Mouse (Mus musculus) c-Kit-positive CD71-positive TER-119-negative erythroid progenitor cells, embryonic 14.5 days (primary cell): ENCODE data around the gene Smarcd1.

Source experiments
- DNase-seq: peaks from one replicate; pipeline ENCODE4 v3.0.0-alpha.2; 2013; ENCODE audit warnings: low read depth

The Smarcd1 gene

GRCm38 (mm10) chr15:99701999-99702900, at the start of gene Smarcd1:
Smarcd1 (plus strand) TSS chr15:99702129.
- peak; percentile 81 for DNase-seq

- DNase-seq = no peak
Observed at GRCm38 (mm10) chr15:99653291-99653690, 48.6 kb upstream of the Smarcd1 start.

- no peak for DNase-seq
Observed at GRCm38 (mm10) chr15:99653876-99654275, 48.1 kb upstream of the Smarcd1 start.

- no peak for DNase-seq
Observed at GRCm38 (mm10) chr15:99655956-99656355, 46.0 kb upstream of the Smarcd1 start.

- DNase-seq = no peak
Observed at GRCm38 (mm10) chr15:99658437-99658836, 43.5 kb upstream of the Smarcd1 start.

- DNase-seq = no peak
Observed at GRCm38 (mm10) chr15:99661121-99661830, 40.7 kb upstream of the Smarcd1 start.

GRCm38 (mm10) chr15:99662371-99662770, 39.6 kb upstream of the Smarcd1 start:
- no peak for DNase-seq

- no peak for DNase-seq
Observed at GRCm38 (mm10) chr15:99663964-99664599, 37.8 kb upstream of the Smarcd1 start.

DNA sequence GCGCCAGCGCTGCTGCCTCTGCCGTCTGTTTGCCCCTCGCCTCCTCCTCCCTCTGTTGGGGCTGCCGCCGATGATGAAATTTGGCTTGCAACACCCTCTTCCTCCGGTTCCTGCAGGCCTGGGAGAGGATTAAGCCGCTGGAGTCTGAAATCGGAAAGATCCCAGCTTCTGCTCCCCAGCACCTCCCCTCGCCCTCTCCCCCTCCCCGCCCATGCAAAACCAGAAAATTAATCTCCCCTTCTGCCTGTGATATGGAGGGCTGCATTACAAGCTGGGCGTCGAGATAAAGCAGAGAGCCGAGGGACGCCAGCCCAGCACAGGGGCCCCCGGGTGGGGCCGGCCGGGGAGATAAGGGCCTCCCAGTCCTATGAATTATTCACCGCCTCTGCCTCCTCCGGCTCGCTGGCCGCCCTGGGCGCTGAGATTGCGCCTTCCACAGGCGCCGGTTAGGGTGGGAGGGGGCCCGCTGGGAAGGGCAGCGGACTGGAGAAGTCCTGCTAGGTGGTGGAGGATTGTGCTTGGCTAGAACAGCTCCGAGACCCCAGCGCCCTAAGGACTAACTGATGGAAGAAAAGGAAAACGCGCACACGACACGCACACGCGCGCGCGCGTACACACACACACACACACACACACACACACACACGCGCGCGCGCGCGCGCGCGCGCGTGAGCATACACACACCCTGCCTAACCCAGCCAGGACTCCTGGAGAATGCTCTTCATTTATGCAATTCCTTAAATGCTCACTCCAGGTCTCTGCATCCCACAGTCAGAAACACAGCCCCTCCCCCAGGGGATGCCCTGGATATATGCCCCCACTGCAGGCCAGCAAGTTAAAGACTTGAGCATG, 37.1 kb upstream of the Smarcd1 start:
- peak; percentile 80 for DNase-seq

DNA sequence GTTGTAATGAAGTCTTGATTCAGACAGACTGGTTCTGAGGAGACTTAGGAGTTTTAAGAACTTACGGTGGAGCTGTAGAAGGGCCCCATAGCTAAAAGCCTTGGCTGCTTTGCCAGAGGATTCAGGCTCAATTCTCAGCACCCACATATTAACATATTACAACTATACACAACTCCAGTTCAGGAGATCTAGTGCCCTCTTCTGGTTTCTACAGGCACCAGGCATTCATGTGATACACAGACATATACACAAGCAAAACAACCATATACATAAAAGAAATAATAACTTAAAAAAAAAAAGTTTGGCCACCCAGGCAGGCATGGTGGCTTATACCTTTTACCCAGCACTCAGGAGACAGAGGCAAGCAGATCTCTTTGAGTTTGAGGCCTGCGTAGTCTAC, 34.4 kb upstream of the Smarcd1 start:
- DNase-seq = no peak

- DNase-seq = no peak
Observed at GRCm38 (mm10) chr15:99668881-99669280, 33.0 kb upstream of the Smarcd1 start.

- DNase-seq = no peak
Observed at GRCm38 (mm10) chr15:99669392-99669791, 32.5 kb upstream of the Smarcd1 start.

DNA sequence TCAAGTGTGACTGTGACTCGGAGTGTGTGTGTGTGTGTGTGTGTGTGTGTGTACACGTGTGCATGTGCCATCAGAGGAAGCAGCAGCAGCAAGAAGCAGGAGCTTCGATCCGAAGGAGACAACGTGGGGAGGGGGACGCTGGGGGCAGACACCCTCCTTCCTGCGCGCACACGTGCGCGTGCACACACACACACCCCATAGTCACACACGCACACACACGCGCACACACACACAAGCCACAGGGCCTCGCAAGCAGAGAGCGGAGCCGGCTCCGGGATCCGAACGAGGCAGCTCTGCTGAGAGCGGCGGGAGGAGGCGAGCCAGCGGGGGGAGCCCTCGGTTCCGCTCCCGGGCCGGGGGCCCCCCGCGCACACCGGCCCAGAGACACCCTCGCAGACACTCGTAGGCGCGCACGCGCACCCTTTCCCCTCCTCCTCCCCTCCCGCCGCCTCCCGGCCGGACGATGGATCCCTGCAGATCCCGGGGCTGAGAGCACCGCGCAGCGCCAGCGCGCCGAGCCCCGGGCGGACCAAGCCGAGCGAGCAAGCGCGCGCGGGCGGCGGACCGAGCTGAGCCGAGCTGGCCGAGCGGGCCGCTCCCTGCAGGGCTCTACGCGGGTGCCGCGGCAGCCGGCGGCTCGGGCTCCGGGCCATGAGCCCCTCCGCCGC, 31.6 kb upstream of the Smarcd1 start, which contains the start of gene Asic1:
Asic1 (plus strand) TSS at position 215 of the 668 bp plus-strand sequence.
- DNase-seq = no peak

- no peak for DNase-seq
Observed at GRCm38 (mm10) chr15:99670964-99671670, 30.8 kb upstream of the Smarcd1 start.

DNA sequence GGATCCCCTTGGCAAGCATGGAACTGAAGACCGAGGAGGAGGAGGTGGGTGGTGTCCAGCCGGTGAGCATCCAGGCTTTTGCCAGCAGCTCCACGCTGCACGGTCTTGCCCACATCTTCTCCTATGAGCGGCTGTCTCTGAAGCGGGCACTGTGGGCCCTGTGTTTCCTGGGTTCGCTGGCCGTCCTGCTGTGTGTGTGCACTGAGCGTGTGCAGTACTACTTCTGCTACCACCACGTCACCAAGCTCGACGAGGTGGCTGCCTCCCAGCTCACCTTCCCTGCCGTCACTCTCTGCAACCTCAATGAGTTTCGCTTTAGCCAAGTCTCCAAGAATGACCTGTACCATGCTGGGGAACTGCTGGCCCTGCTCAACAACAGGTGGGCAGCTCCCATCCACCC, 30.1 kb upstream of the Smarcd1 start:
- DNase-seq = no peak

- DNase-seq = no peak
Observed at GRCm38 (mm10) chr15:99674866-99675265, 27.1 kb upstream of the Smarcd1 start.

DNA sequence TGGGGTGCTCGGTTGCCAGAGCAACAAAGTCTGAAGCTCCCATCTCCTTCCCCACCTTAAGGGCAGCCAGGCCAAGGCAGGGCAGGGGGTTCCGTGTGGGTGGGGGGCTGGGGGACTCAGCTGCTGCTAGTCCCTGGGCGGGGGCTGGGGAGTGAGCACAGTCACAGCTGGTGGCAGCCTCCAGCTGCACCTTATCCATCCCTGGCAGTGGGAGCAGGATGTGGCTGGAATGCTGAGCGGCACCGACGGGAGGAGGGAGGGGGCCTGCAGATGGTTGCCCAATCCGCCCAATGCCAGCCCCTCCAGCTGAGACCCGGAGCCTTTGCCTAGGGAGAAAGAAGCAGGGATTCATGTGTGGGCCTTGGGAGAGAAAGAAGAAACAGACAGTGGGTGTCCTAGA, 24.8 kb upstream of the Smarcd1 start:
- no peak for DNase-seq

GRCm38 (mm10) chr15:99678063-99678800, 23.7 kb upstream of the Smarcd1 start:
- no peak for DNase-seq

- DNase-seq = no peak
Observed at GRCm38 (mm10) chr15:99679008-99679407, 22.9 kb upstream of the Smarcd1 start.

GRCm38 (mm10) chr15:99682880-99683279, 19.0 kb upstream of the Smarcd1 start:
- peak; percentile 38 for DNase-seq
